Mouse (Mus musculus): ENCODE measurements at regions not wholly inside any gene's neighbourhood (a gene's known extent, or its start where the extent isn't known, plus 50 kb on each side); places are given as distances from the start of the nearest gene placed in this dataset.
"Not testable (repeated sequence)": the region's sequence is repeated elsewhere in the genome, so short reads cannot be mapped to it uniquely, and the experiment has no call there.

GRCm38 (mm10) chr12:71628340-71628738, 202.5 kb upstream of the Daam1 start:
- DNase-seq: no peak

- no peak for DNase-seq
These were observed 202.1 kb upstream of the Daam1 start for GRCm38 (mm10) chr12:71628796-71629195.

- no peak for DNase-seq
These were observed 200.5 kb upstream of the Daam1 start for GRCm38 (mm10) chr12:71630386-71630785.

GRCm38 (mm10) chr12:71636300-71636699, 194.6 kb upstream of the Daam1 start:
- DNase-seq: no peak

- no peak for DNase-seq
These were observed 193.6 kb upstream of the Daam1 start for GRCm38 (mm10) chr12:71637248-71637647.

GRCm38 (mm10) chr12:71638246-71638645, 192.6 kb upstream of the Daam1 start:
- DNase-seq: no peak

- DNase-seq: peak; percentile 17
These were observed 190.8 kb upstream of the Daam1 start for GRCm38 (mm10) chr12:71640058-71640501.

- no peak for DNase-seq
These were observed 189.4 kb upstream of the Daam1 start for GRCm38 (mm10) chr12:71641486-71641885.

GRCm38 (mm10) chr12:71642797-71643337, 188.0 kb upstream of the Daam1 start:
- no peak for DNase-seq

GRCm38 (mm10) chr12:71651251-71651650, 179.6 kb upstream of the Daam1 start:
- DNase-seq: no peak

GRCm38 (mm10) chr12:71693346-71694038, 137.4 kb upstream of the Daam1 start:
- DNase-seq: no peak

GRCm38 (mm10) chr12:71701753-71702152, 129.1 kb upstream of the Daam1 start:
- no peak for DNase-seq

GRCm38 (mm10) chr12:71702181-71702580, 128.7 kb upstream of the Daam1 start:
- no peak for DNase-seq

- no peak for DNase-seq
These were observed 127.6 kb upstream of the Daam1 start for GRCm38 (mm10) chr12:71703146-71703902.

- no peak for DNase-seq
These were observed 126.4 kb upstream of the Daam1 start for GRCm38 (mm10) chr12:71704431-71704830.

- DNase-seq: peak; percentile 42
These were observed 123.0 kb upstream of the Daam1 start for GRCm38 (mm10) chr12:71707727-71708369.

- no peak for DNase-seq
These were observed 116.3 kb upstream of the Daam1 start for GRCm38 (mm10) chr12:71714606-71715005.

- not testable (repeated sequence) for DNase-seq
These were observed 112.5 kb upstream of the Daam1 start for GRCm38 (mm10) chr12:71718412-71718811.

- no peak for DNase-seq
These were observed 112.0 kb upstream of the Daam1 start for GRCm38 (mm10) chr12:71718911-71719310.

GRCm38 (mm10) chr12:71725140-71725539, 105.7 kb upstream of the Daam1 start:
- no peak for DNase-seq

GRCm38 (mm10) chr12:71725713-71726336, 105.1 kb upstream of the Daam1 start:
- no peak for DNase-seq

- DNase-seq: no peak
These were observed 87.5 kb upstream of the Daam1 start for GRCm38 (mm10) chr12:71743345-71743744.

- no peak for DNase-seq
These were observed 84.9 kb upstream of the Daam1 start for GRCm38 (mm10) chr12:71746011-71746410.

Data from liver (tissue).